Mouse (Mus musculus): ENCODE data around the gene 2310022A10Rik. TPM values are rescaled to one million over a fixed set of nuclear protein-coding genes. Genes with fewer than 3 reads are reported as not detected.

The 2310022A10Rik gene
- polyA plus RNA-seq, 1 experiment from 2014 or later: 41.5 TPM

DNA sequence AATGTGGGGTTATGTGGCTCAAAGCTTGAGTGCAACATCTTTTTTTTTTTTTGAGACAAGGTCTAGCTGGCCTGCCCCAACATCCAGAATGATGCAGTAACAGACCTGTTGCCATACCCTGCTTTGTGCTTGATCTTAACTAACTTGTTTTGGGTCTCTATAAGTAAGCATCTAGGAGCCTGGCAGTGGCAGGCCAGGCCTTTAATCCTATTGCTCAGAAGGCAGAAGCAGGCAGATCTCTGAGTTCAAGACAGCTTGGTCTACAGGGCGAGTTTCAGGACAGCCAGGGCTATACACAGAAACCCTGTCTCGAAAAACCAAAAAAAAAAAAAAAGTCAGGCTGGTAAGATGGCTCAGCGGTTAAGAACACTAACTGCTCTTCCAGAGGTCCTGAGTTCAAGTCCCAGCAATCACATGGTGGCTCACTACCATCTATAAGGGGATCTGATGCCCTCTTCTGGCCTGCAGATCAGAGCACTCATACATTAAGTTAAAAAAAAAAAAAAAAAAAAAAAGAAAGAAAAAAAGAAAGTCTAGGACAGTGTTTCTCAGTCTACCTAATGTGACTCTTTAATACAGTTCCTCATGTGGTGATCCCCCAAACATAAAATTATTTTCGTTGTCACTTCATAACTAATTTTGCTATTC is 37.7 kb downstream of the 2310022A10Rik start:
- Histone ChIP-seq H3K4me2 (ENCODE audit: low read depth, low read length) (peak overlapping the region; percentile 73), H3K27me3 (ENCODE audit: control insufficient read depth, insufficient read depth, low read length) (no peaks in the 10 kb centered on the region), H3K9ac (ENCODE audit: low read length) (peak overlapping the region; percentile 77), H3K4me1 (ENCODE audit: control insufficient read depth, insufficient read depth, low read length) (peaks cover 19% of the 10 kb centered on the region), H3K4me3 (ENCODE audit: low read length) (peak overlapping the region; percentile 85), H3K36me3 (ENCODE audit: control insufficient read depth, insufficient read depth) (no peaks in the 10 kb centered on the region), H3K27ac (ENCODE audit: low read length) (peak overlapping the region; percentile 98), H3K9me3 (replicated peaks; ENCODE audit: control insufficient read depth, low read length) (no peaks in the 10 kb centered on the region)
- 64% methylated on average over 4 of the region's 4 CpGs for WGBS
- no peak for ATAC-seq (replicated peaks; ENCODE audit: extremely low read depth, insufficient read depth, low FRiP score)

- peak within 1 kb of the TSS; percentile 98 for H3K27ac ChIP-seq (ENCODE audit: low read length)
- H3K9ac ChIP-seq (ENCODE audit: low read length): peak within 1 kb of the TSS; percentile 95
- under 1% methylated on average over 66 of the region's 71 CpGs for WGBS
- peak; percentile 91 for ATAC-seq (replicated peaks; ENCODE audit: extremely low read depth, insufficient read depth, low FRiP score)
- H3K9me3 ChIP-seq (replicated peaks; ENCODE audit: control insufficient read depth, low read length): no peaks in the 10 kb centered on the region
- no peaks in the 10 kb centered on the region for H3K27me3 ChIP-seq (ENCODE audit: control insufficient read depth, insufficient read depth, low read length)
- peak within 1 kb of the TSS; percentile 85 for H3K4me3 ChIP-seq (ENCODE audit: low read length)
- H3K4me2 ChIP-seq (ENCODE audit: low read depth, low read length): peak within 1 kb of the TSS; percentile 73
- peaks cover 26% of the 10 kb centered on the region for H3K4me1 ChIP-seq (ENCODE audit: control insufficient read depth, insufficient read depth, low read length)
- no peaks in the 10 kb centered on the region for H3K36me3 ChIP-seq (ENCODE audit: control insufficient read depth, insufficient read depth)
Measured at GRCm38 (mm10) chr7:27591266-27592216, 38.5 kb downstream of the 2310022A10Rik start, which contains the start of gene Akt2. TSS of gene Akt2 (plus strand) at chr7:27591552.

DNA sequence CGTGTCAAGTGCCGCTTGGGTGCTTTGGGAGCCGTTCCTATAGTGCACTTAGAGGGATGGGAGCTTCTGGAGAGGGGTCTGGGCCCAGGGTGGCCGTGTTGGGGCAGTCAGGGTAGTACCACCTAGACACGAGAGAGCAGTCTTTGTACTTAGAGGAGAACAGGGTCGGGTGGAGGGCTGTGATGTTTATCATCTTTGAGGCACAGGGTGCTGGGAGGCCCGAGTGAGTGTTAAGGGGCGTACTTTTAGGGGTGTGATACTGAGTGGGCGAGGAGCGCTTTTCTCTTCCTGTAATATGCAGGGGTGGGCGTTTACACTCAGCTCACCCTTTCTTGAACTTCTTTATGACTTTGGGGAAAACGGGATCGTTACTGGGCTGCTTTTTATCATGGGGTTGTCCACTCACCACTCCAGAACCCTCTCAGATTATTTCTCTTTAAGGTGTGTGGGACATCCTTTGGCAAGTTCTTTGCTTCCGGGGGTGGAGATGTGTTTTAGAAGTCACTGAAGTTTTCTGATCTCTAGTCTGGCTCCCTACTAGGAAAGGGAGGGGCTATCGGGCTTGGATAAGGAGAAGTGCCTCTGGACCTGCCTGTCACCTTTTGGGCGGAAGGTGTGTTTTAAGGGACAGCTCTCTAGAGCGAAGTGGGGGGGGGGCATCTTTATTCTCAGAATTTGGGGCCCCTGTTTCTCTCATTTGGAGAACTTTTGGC is 39.3 kb downstream of the 2310022A10Rik start:
- peak; percentile 42 for ATAC-seq (replicated peaks; ENCODE audit: extremely low read depth, insufficient read depth, low FRiP score)
- WGBS: 1% methylated on average over 17 of the region's 17 CpGs

GRCm38 (mm10) chr7:27592934-27593645 is 40.1 kb downstream of the 2310022A10Rik start:
- ATAC-seq (replicated peaks; ENCODE audit: extremely low read depth, insufficient read depth, low FRiP score): no peak

More for the DNA sequence above, 39.3 kb downstream of the 2310022A10Rik start:
- peak overlapping the region; percentile 95 for H3K9ac ChIP-seq (ENCODE audit: low read length)
- no peaks in the 10 kb centered on the region for H3K9me3 ChIP-seq (replicated peaks; ENCODE audit: control insufficient read depth, low read length)
- no peaks in the 10 kb centered on the region for H3K27me3 ChIP-seq (ENCODE audit: control insufficient read depth, insufficient read depth, low read length)
- H3K4me2 ChIP-seq (ENCODE audit: low read depth, low read length): peak overlapping the region; percentile 66
- peak overlapping the region; percentile 85 for H3K4me3 ChIP-seq (ENCODE audit: low read length)
- peaks cover 34% of the 10 kb centered on the region for H3K4me1 ChIP-seq (ENCODE audit: control insufficient read depth, insufficient read depth, low read length)
- no peaks in the 10 kb centered on the region for H3K36me3 ChIP-seq (ENCODE audit: control insufficient read depth, insufficient read depth)
- H3K27ac ChIP-seq (ENCODE audit: low read length): peak overlapping the region; percentile 98

GRCm38 (mm10) chr7:27596586-27597503 is 43.8 kb downstream of the 2310022A10Rik start:
- Histone ChIP-seq H3K4me1 (ENCODE audit: control insufficient read depth, insufficient read depth, low read length) (peaks cover 74% of the 10 kb centered on the region), H3K4me3 (ENCODE audit: low read length) (0 out of 2 replicates have a peak overlapping the region, but pooled peaks have one; percentile 2)
- ATAC-seq (replicated peaks; ENCODE audit: extremely low read depth, insufficient read depth, low FRiP score): no peak

More at GRCm38 (mm10) chr7:27592934-27593645, 40.1 kb downstream of the 2310022A10Rik start:
- no peaks in the 10 kb centered on the region for H3K9me3 ChIP-seq (replicated peaks; ENCODE audit: control insufficient read depth, low read length)
- peak overlapping the region; percentile 98 for H3K27ac ChIP-seq (ENCODE audit: low read length)
- H3K36me3 ChIP-seq (ENCODE audit: control insufficient read depth, insufficient read depth): no peaks in the 10 kb centered on the region
- peak overlapping the region; percentile 66 for H3K4me2 ChIP-seq (ENCODE audit: low read depth, low read length)
- 38% methylated on average over 12 of the region's 12 CpGs for WGBS
- peaks cover 41% of the 10 kb centered on the region for H3K4me1 ChIP-seq (ENCODE audit: control insufficient read depth, insufficient read depth, low read length)
- H3K9ac ChIP-seq (ENCODE audit: low read length): peak overlapping the region; percentile 95
- H3K4me3 ChIP-seq (ENCODE audit: low read length): peak overlapping the region; percentile 85
- no peaks in the 10 kb centered on the region for H3K27me3 ChIP-seq (ENCODE audit: control insufficient read depth, insufficient read depth, low read length)

GRCm38 (mm10) chr7:27598053-27598452 is 45.0 kb downstream of the 2310022A10Rik start:
- no peak overlapping the region for H3K4me3 ChIP-seq (ENCODE audit: low read length)
- peaks cover 82% of the 10 kb centered on the region for H3K4me1 ChIP-seq (ENCODE audit: control insufficient read depth, insufficient read depth, low read length)
- H3K9ac ChIP-seq (ENCODE audit: low read length): peak overlapping the region; percentile 18; the same call in 1 of the 2 replicates
- H3K9me3 ChIP-seq (replicated peaks; ENCODE audit: control insufficient read depth, low read length): no peaks in the 10 kb centered on the region
- no peaks in the 10 kb centered on the region for H3K27me3 ChIP-seq (ENCODE audit: control insufficient read depth, insufficient read depth, low read length)
- ATAC-seq (replicated peaks; ENCODE audit: extremely low read depth, insufficient read depth, low FRiP score): no peak
- H3K36me3 ChIP-seq (ENCODE audit: control insufficient read depth, insufficient read depth): no peaks in the 10 kb centered on the region
- peak overlapping the region; percentile 15; the same call in 1 of the 2 replicates for H3K27ac ChIP-seq (ENCODE audit: low read length)
- H3K4me2 ChIP-seq (ENCODE audit: low read depth, low read length): no peak overlapping the region
- 58% methylated on average over 7 of the region's 7 CpGs for WGBS

More at GRCm38 (mm10) chr7:27596586-27597503, 43.8 kb downstream of the 2310022A10Rik start:
- Histone ChIP-seq H3K27me3 (ENCODE audit: control insufficient read depth, insufficient read depth, low read length) (no peaks in the 10 kb centered on the region), H3K27ac (ENCODE audit: low read length) (peak overlapping the region; percentile 84), H3K9ac (ENCODE audit: low read length) (peak overlapping the region; percentile 59), H3K4me2 (ENCODE audit: low read depth, low read length) (peak overlapping the region; percentile 37), H3K36me3 (ENCODE audit: control insufficient read depth, insufficient read depth) (no peaks in the 10 kb centered on the region), H3K9me3 (replicated peaks; ENCODE audit: control insufficient read depth, low read length) (no peaks in the 10 kb centered on the region)
- WGBS: 34% methylated on average over 10 of the region's 10 CpGs

DNA sequence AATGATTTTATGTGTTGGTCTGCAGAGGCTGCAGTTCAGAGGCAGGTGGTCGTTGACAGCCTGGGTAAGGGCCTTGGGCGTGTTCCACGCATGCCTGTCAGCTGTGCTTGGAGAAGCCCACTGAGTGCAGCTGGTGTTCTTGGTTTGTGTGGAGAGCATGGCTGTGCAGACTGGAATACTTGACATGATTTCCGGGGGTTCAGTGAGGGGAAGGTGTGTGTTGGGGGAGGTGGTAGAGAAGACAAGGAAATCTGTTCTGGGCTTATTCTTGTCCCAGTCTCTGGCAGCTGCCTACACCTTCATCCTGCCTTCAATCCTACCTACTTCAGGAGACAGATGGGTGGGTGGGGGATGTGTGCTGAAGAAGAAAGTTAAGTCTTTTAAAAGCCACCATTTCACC is 48.6 kb downstream of the 2310022A10Rik start:
- ATAC-seq (replicated peaks; ENCODE audit: extremely low read depth, insufficient read depth, low FRiP score): no peak
- H3K4me3 ChIP-seq (ENCODE audit: low read length): no peak overlapping the region
- H3K4me2 ChIP-seq (ENCODE audit: low read depth, low read length): no peak overlapping the region
- no peak overlapping the region for H3K27ac ChIP-seq (ENCODE audit: low read length)
- H3K36me3 ChIP-seq (ENCODE audit: control insufficient read depth, insufficient read depth): no peaks in the 10 kb centered on the region
- no peaks in the 10 kb centered on the region for H3K27me3 ChIP-seq (ENCODE audit: control insufficient read depth, insufficient read depth, low read length)
- WGBS: 48% methylated on average over 4 of the region's 4 CpGs
- no peaks in the 10 kb centered on the region for H3K9me3 ChIP-seq (replicated peaks; ENCODE audit: control insufficient read depth, low read length)
- H3K4me1 ChIP-seq (ENCODE audit: control insufficient read depth, insufficient read depth, low read length): peaks cover 87% of the 10 kb centered on the region
- no peak overlapping the region for H3K9ac ChIP-seq (ENCODE audit: low read length)

Data from heart, embryonic 16.5 days (tissue).